Mouse (Mus musculus): ENCODE measurements around the gene Zfp385b.

DNA sequence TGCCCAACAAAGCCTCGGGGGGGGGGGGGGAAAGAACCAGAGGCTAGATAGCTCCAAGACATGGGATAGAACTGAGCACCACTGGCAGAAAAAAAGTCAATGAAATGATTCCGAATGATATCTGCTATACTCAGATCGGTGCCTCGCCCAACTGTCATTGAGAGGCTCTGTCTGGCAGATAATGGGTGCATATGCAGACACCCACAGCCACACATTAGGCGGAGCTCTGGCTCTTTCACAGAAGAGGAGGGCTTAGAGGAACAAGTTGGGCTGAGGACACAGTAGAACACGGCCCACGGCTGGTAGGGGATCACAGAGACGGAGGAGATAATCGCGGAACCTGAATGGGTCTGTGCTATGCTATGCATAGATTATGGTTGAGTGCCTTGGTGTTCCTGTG lies 145.7 kb downstream of the Zfp385b start:
- TF ChIP-seq CTCF (IDR thresholded peaks at IDR 0.05; ENCODE audit: low read depth) (no peak), EP300 (IDR thresholded peaks at IDR 0.05; ENCODE audit: low read depth) (peak; percentile 87)

Measured in liver, postnatal 0 days (tissue).